Mouse (Mus musculus): ENCODE results near the gene Kcnq5. TPM values are rescaled to one million over a fixed set of nuclear protein-coding genes. Genes with fewer than 3 reads are reported as not detected.

Kcnq5 gene
- polyA plus RNA-seq (2017; shearing (Covaris generic)): 10 to 100 TPM in 1 of 2 experiments, 1 to 10 TPM in 1; 8.0 to 10.5 TPM

GRCm38 (mm10) chr1:21961251-21962082 is at the start of gene Kcnq5:
Gene Kcnq5, minus strand, starts transcription at chr1:21961942.

GRCm38 (mm10) chr1:21383256-21383655 is 578.5 kb downstream of the Kcnq5 start, which contains the start of gene Khdc1b:
Gene Khdc1b, plus strand, starts transcription at chr1:21383556.

GRCm38 (mm10) chr1:21368031-21368430 is 593.7 kb downstream of the Kcnq5 start, which contains the start of gene Khdc1c:
Gene Khdc1c, plus strand, starts transcription at chr1:21368331.

GRCm38 (mm10) chr1:21349341-21349740 is 612.4 kb downstream of the Kcnq5 start, which contains the start of gene Khdc1a:
Gene Khdc1a, plus strand, starts transcription at chr1:21349641.

